Mouse (Mus musculus) G1E (cell line): ENCODE results near the gene Brd4.

Source experiments
- CTCF ChIP-seq: IDR thresholded peaks from 2 replicates; pipeline ENCODE4 v1.5.1; 2012; ENCODE audit warnings: low read depth, low read length, inconsistent platforms, mixed read lengths
- GATA1 ChIP-seq: IDR thresholded peaks from 2 replicates; pipeline ENCODE4 v1.6.1; 2012; ENCODE audit warnings: borderline replicate concordance, low read length, inconsistent platforms, mixed read lengths
- POLR2AphosphoS5 ChIP-seq: IDR thresholded peaks from 2 replicates; pipeline ENCODE4 v1.6.1; 2012; ENCODE audit warnings: low read depth, low read length, inconsistent platforms; ENCODE audit not compliant: insufficient replicate concordance
- TAL1 ChIP-seq: conservative IDR thresholded peaks from 2 replicates; pipeline ENCODE4 v1.6.1; 2012; ENCODE audit warnings: low read depth, low read length, inconsistent platforms, mixed read lengths

DNA sequence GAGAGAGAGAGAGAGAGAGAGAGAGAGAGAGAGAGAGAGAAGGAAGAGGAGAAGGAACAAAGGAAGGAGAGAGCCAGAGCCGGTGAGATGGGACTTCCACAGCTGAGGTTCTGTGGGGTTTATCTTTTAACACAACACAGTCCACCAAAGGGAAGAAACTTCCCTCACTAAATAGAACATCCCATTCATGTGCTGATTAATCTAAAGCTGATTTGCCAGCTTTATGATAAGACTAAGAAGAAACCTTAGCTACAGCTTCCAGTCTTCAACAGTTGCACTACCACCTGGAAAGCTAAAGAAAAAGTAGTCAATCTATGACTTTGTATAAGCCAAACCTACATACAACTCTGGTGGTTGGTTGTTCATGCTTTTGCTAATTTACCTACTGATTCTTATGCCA is 36.3 kb downstream of the Brd4 start:
- TF ChIP-seq CTCF (no peak), TAL1 (no peak), GATA1 (no peak), POLR2AphosphoS5 (no peak)
